In the genomic region with DNA sequence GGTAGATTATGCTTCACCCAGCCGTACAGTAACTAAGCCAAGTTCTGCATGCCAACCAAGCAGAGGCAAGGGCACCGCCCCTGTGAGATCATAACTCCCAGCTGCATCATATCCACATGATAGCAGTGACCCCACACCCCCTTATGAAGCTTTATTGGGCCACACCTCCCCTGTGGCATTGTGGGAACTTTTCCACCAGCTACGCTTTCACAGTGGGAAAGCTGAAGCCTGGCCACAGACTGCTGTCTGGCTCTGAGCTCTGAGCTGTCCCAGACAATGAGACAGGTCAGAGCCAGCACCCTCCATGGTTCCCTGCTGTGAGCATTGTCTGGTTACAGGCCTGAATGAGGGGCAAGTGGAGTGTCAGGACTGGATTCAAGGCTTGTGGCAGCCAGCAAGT, we compare ENCODE assay signal across 8 mouse cellular contexts. TPM values are rescaled to one million over a fixed set of nuclear protein-coding genes. Genes with fewer than 3 reads are reported as not detected.
DNase-seq lines count a peak whose midpoint lies in the region; ATAC-seq and TF ChIP-seq lines count a peak whose summit lies in the region.

A gene (plus strand): TSS at position 303 of the 400 bp plus-strand sequence.

- no peak within 1 kb of the TSS for H3K9ac ChIP-seq in kidney, embryonic 16.5 days (replicated peaks; ENCODE audit: low read length)
- H3K9ac ChIP-seq in forebrain, embryonic 16.5 days (replicated peaks; ENCODE audit: low read depth, low read length), result no peak within 1 kb of the TSS
- H3K9ac ChIP-seq in lung, postnatal 0 days (replicated peaks; ENCODE audit: low read depth), result no peak within 1 kb of the TSS
- H3K9ac ChIP-seq in stomach, postnatal 0 days (ENCODE audit: low read length), result 0 out of 2 replicates have a peak within 1 kb of the TSS, but pooled peaks have one; percentile 18

- no peaks in the 10 kb centered on the region for H3K9me3 ChIP-seq in kidney, embryonic 16.5 days (ENCODE audit: low read length)
- H3K9me3 ChIP-seq in forebrain, embryonic 16.5 days (ENCODE audit: control insufficient read depth, low read length), result no peaks in the 10 kb centered on the region
- H3K9me3 ChIP-seq in lung, postnatal 0 days (ENCODE audit: low read length), result no peaks in the 10 kb centered on the region
- H3K9me3 ChIP-seq in stomach, postnatal 0 days (ENCODE audit: control insufficient read depth, low read length), result no peaks in the 10 kb centered on the region

- no peak for TF ChIP-seq CTCF in lung, postnatal 0 days (IDR thresholded peaks at IDR 0.05)
- TF ChIP-seq CTCF in stomach, postnatal 0 days (IDR thresholded peaks at IDR 0.05; ENCODE audit: low read depth), result no peak

- DNase-seq in kidney, adult 18-20 months, result no peak
- DNase-seq in adipocyte (ENCODE audit: low spot score), result peak; percentile 62
- peak; percentile 56 for DNase-seq in lung, postnatal 0 days (ENCODE audit: low spot score)
- DNase-seq in stomach, postnatal 0 days (ENCODE audit: low spot score), result peak; percentile 38
- no peak for DNase-seq in right cerebral cortex, postnatal 14 days

- H3K4me1 ChIP-seq in kidney, embryonic 16.5 days (ENCODE audit: insufficient read depth, low read length), result peaks cover 20% of the 10 kb centered on the region
- H3K4me1 ChIP-seq in forebrain, embryonic 16.5 days (replicated peaks; ENCODE audit: control insufficient read depth, insufficient read depth, low read length), result peaks cover 16% of the 10 kb centered on the region
- no peaks in the 10 kb centered on the region; the same call in 1 of the 2 replicates for H3K4me1 ChIP-seq in lung, postnatal 0 days (ENCODE audit: insufficient read depth, low read depth, low read length)
- H3K4me1 ChIP-seq in stomach, postnatal 0 days (replicated peaks; ENCODE audit: control insufficient read depth, insufficient read depth), result peaks cover 5% of the 10 kb centered on the region; the same call in 1 of the 2 replicates

- H3K36me3 ChIP-seq in kidney, embryonic 16.5 days (ENCODE audit: insufficient read depth, low read length), result peaks cover 6% of the 10 kb centered on the region
- H3K36me3 ChIP-seq in forebrain, embryonic 16.5 days (ENCODE audit: control insufficient read depth, insufficient read depth), result peaks cover 2% of the 10 kb centered on the region; the same call in 1 of the 2 replicates
- H3K36me3 ChIP-seq in lung, postnatal 0 days (ENCODE audit: insufficient read depth, low read length), result 0 out of 2 replicates have a peak, but pooled peaks cover 4% of the 10 kb centered on the region
- peaks cover 3% of the 10 kb centered on the region; the same call in 1 of the 2 replicates for H3K36me3 ChIP-seq in stomach, postnatal 0 days (ENCODE audit: control insufficient read depth, insufficient read depth, low read length)

- peak within 1 kb of the TSS; percentile 77; the same call in 1 of the 2 replicates for H3K4me2 ChIP-seq in kidney, embryonic 16.5 days (replicated peaks; ENCODE audit: low read depth, low read length)
- H3K4me2 ChIP-seq in forebrain, embryonic 16.5 days (ENCODE audit: low read length), result no peak within 1 kb of the TSS
- H3K4me2 ChIP-seq in lung, postnatal 0 days (replicated peaks; ENCODE audit: low read depth, low read length), result no peak within 1 kb of the TSS
- H3K4me2 ChIP-seq in stomach, postnatal 0 days (replicated peaks; ENCODE audit: low read depth), result no peak within 1 kb of the TSS

- no peaks in the 10 kb centered on the region for H3K27me3 ChIP-seq in kidney, embryonic 16.5 days (ENCODE audit: insufficient read depth, low read length)
- H3K27me3 ChIP-seq in forebrain, embryonic 16.5 days (replicated peaks; ENCODE audit: control insufficient read depth, insufficient read depth, low read length), result no peaks in the 10 kb centered on the region
- H3K27me3 ChIP-seq in lung, postnatal 0 days (replicated peaks; ENCODE audit: insufficient read depth, low read length), result no peaks in the 10 kb centered on the region
- no peaks in the 10 kb centered on the region for H3K27me3 ChIP-seq in stomach, postnatal 0 days (ENCODE audit: control insufficient read depth, insufficient read depth, low read length)

- H3K4me3 ChIP-seq in kidney, embryonic 16.5 days (ENCODE audit: low read length), result no peak within 1 kb of the TSS
- no peak within 1 kb of the TSS for H3K4me3 ChIP-seq in forebrain, embryonic 16.5 days (replicated peaks; ENCODE audit: low read length)
- H3K4me3 ChIP-seq in lung, postnatal 0 days (ENCODE audit: low read depth, low read length), result no peak within 1 kb of the TSS
- H3K4me3 ChIP-seq in stomach, postnatal 0 days (ENCODE audit: low read depth, low read length), result no peak within 1 kb of the TSS

- no peak for TF ChIP-seq EP300 in lung, postnatal 0 days (IDR thresholded peaks at IDR 0.05)
- no peak for TF ChIP-seq EP300 in stomach, postnatal 0 days (optimal IDR thresholded peaks at IDR 0.05)

- WGBS in kidney, embryonic 16.5 days, result 67% methylated on average over 3 of the region's 3 CpGs
- 69% methylated on average over 3 of the region's 3 CpGs for WGBS in forebrain, embryonic 16.5 days
- WGBS in lung, postnatal 0 days, result 65% methylated on average over 3 of the region's 3 CpGs
- WGBS in stomach, postnatal 0 days, result 42% methylated on average over 3 of the region's 3 CpGs

- ATAC-seq in kidney, embryonic 16.5 days (ENCODE audit: low FRiP score, low TSS enrichment), result no peak
- no peak for ATAC-seq in forebrain, embryonic 16.5 days
- no peak for ATAC-seq in inflammation-experienced regulatory T-cells, adult 6 months
- peak; percentile 23 for ATAC-seq in lung, postnatal 0 days
- ATAC-seq in stomach, postnatal 0 days (ENCODE audit: low FRiP score, low TSS enrichment), result peak; percentile 25

- H3K27ac ChIP-seq in kidney, embryonic 16.5 days (ENCODE audit: low read length), result no peak within 1 kb of the TSS
- no peak within 1 kb of the TSS for H3K27ac ChIP-seq in forebrain, embryonic 16.5 days (ENCODE audit: low read length)
- no peak within 1 kb of the TSS for H3K27ac ChIP-seq in lung, postnatal 0 days (ENCODE audit: low read length)
- peak within 1 kb of the TSS; percentile 30; the same call in 1 of the 2 replicates for H3K27ac ChIP-seq in stomach, postnatal 0 days (replicated peaks)

RNA-seq across cellular contexts. Expression of the gene that starts here (rescaled TPM):
- 43.7 and 43.9 TPM in 2 replicates for polyA plus RNA-seq in kidney, embryonic 16.5 days (2015; fragmentation: Nextera tagmentation; extraction: Ambion mirVana)
- polyA plus RNA-seq in forebrain, embryonic 16.5 days (2015; fragmentation: Nextera tagmentation; extraction: Ambion mirVana), result 49.3 and 50.6 TPM in 2 replicates
- 10 to 100 TPM; 15.8 to 28.5 (median 21.4) TPM for polyA plus RNA-seq in inflammation-experienced regulatory T-cells, adult 6 months (2017; shearing (Covaris generic))
- 20.5 and 22.4 TPM in 2 replicates for polyA plus RNA-seq in lung, postnatal 0 days (2015; fragmentation: Nextera tagmentation; extraction: Ambion mirVana)
- 15.9 and 16.1 TPM in 2 replicates for polyA plus RNA-seq in stomach, postnatal 0 days (2015; fragmentation: Nextera tagmentation; extraction: Ambion mirVana)

Comparison
In these comparisons a context has a peak if more than half of its experiments do, and no peak if none do; other contexts are left out.
1. ATAC-seq: peak in lung, postnatal 0 days (single experiment) and stomach, postnatal 0 days (single experiment); none in kidney, embryonic 16.5 days (single experiment), forebrain, embryonic 16.5 days (single experiment) and inflammation-experienced regulatory T-cells, adult 6 months (single experiment).
2. DNase-seq: peak in adipocyte (single experiment), lung, postnatal 0 days (single experiment) and stomach, postnatal 0 days (single experiment); none in kidney, adult 18-20 months (single experiment) and right cerebral cortex, postnatal 14 days (single experiment).